8 mouse cellular contexts compared by ENCODE assay signal in genomic region chr11:113725235-113726048, GRCm38 (mm10). TPM values are rescaled to one million over a fixed set of nuclear protein-coding genes. Genes with fewer than 3 reads are reported as not detected.
A peak's percentile ranks its signal among the peaks of the same experiment; 100 is the strongest.
DNase-seq lines count a peak whose midpoint lies in the region; TF ChIP-seq lines count a peak whose summit lies in the region.
"Had no signal": no experiment of that assay in that cellular context is flagged by ENCODE, and none has a peak within 500 bp of the region (broad histone marks: within the 10 kb centered on the region; RNA-seq: fewer than 3 reads in every experiment).

No protein-coding gene starts in this region.

- DNase-seq in testis, postnatal 10 days (ENCODE audit: low spot score): no peak
- peak; percentile 48 for DNase-seq in gastrocnemius, postnatal 14 days
- peak; percentile 70 for DNase-seq in kidney, postnatal 14 days
- no peak for DNase-seq in right cerebral cortex, postnatal 25 days
- no peak for DNase-seq in left cerebral cortex, adult 9 months (ENCODE audit: low spot score in 2 of 2)
- DNase-seq in right cerebral cortex, postnatal 14 days: no peak

- peak; percentile 8; the same call in 1 of the 2 replicates for TF ChIP-seq CTCF in testis, adult 2 months (IDR thresholded peaks at IDR 0.05; ENCODE audit: control insufficient read depth, insufficient read depth, insufficient replicate concordance, low read depth, low read length)

- peaks cover 2% of the 10 kb centered on the region for H3K36me3 ChIP-seq in testis, adult 2 months (ENCODE audit: control insufficient read depth, insufficient read depth, low read length)

- H3K27ac ChIP-seq in testis, adult 2 months (ENCODE audit: control insufficient read depth, insufficient read depth, low read depth, low read length): peak overlapping the region; percentile 33
- H3K27ac ChIP-seq: liver, embryonic 14.5 days had no signal

- intact Hi-C loops in gastrocnemius, postnatal 14 days (cut with DNase I; ENCODE audit: low total_unique reads): no loop called here

- no peak overlapping the region for H3K4me3 ChIP-seq in testis, adult 2 months (ENCODE audit: control insufficient read depth, low read depth, low read length)

- no peak for TF ChIP-seq POLR2A in testis, adult 2 months (IDR thresholded peaks at IDR 0.05; ENCODE audit: control insufficient read depth, low read depth, low read length)

- peaks cover 15% of the 10 kb centered on the region for H3K4me1 ChIP-seq in testis, adult 2 months (ENCODE audit: control insufficient read depth, insufficient read depth, low read length)

- no peaks in the 10 kb centered on the region for H3K27me3 ChIP-seq in testis, adult 2 months (ENCODE audit: control insufficient read depth, insufficient read depth, low read length)

RNA-seq across cellular contexts. Expression of gene Cpsf4l, which starts 15.6 kb away (rescaled TPM):
- polyA plus RNA-seq in testis, adult 2 months (2012; rRNA removed): 74.1 and 80.7 TPM in 2 replicates
- not detected for total RNA-seq in gastrocnemius, postnatal 14 days (2021)

RNA-seq across cellular contexts. Expression of gene Cdc42ep4, which starts 26.2 kb away (rescaled TPM):
- polyA plus RNA-seq in testis, adult 2 months (2012; rRNA removed): 27.4 and 29.4 TPM in 2 replicates
- total RNA-seq in gastrocnemius, postnatal 14 days (2021): 10 to 100 TPM; 15.7 to 16.2 TPM

RNA-seq across cellular contexts. Expression of gene D11Wsu47e, which starts 41.2 kb away (rescaled TPM):
- polyA plus RNA-seq in testis, adult 2 months (2012; rRNA removed): 226 and 236 TPM in 2 replicates
- total RNA-seq in gastrocnemius, postnatal 14 days (2021): 1 to 10 TPM; 5.0 to 7.5 TPM

RNA-seq across cellular contexts. Expression of gene Fam104a, which starts 41.5 kb away (rescaled TPM):
- 143 and 168 TPM in 2 replicates for polyA plus RNA-seq in testis, adult 2 months (2012; rRNA removed)
- total RNA-seq in gastrocnemius, postnatal 14 days (2021): 10 to 100 TPM; 28.4 to 31.3 TPM

Comparison
In these comparisons a context has a peak if more than half of its experiments do, and no peak if none do; other contexts are left out.
1. DNase-seq: peak in gastrocnemius, postnatal 14 days (single experiment) and kidney, postnatal 14 days (single experiment); none in testis, postnatal 10 days (single experiment), right cerebral cortex, postnatal 25 days (single experiment), left cerebral cortex, adult 9 months (0 of 2) and right cerebral cortex, postnatal 14 days (single experiment).